Mouse (Mus musculus): ENCODE measurements around the gene A930004D18Rik.

The A930004D18Rik gene

GRCm38 (mm10) chr2:18037491-18037890 is at the start of gene A930004D18Rik:
A930004D18Rik (minus strand) TSS chr2:18037737.
- no peak for DNase-seq (ENCODE audit: low spot score in 2 of 2)

- no peak for DNase-seq (ENCODE audit: low spot score in 2 of 2)
Observed at GRCm38 (mm10) chr2:18080182-18080860, 42.8 kb upstream of the A930004D18Rik start.

GRCm38 (mm10) chr2:18071947-18072346 is 34.4 kb upstream of the A930004D18Rik start:
- no peak for DNase-seq (ENCODE audit: low spot score in 2 of 2)

GRCm38 (mm10) chr2:18068071-18068796 is 30.7 kb upstream of the A930004D18Rik start:
- DNase-seq (ENCODE audit: low spot score in 2 of 2), result no peak

- DNase-seq (ENCODE audit: low spot score in 2 of 2), result no peak
Observed at GRCm38 (mm10) chr2:18066436-18066835, 28.9 kb upstream of the A930004D18Rik start.

GRCm38 (mm10) chr2:18065708-18066030 is 28.1 kb upstream of the A930004D18Rik start:
- DNase-seq (ENCODE audit: low spot score in 2 of 2), result no peak

- peak; percentile 44 to 72 for DNase-seq (ENCODE audit: low spot score in 2 of 2)
Observed at GRCm38 (mm10) chr2:18064941-18065707, 27.6 kb upstream of the A930004D18Rik start.

- peak; percentile 83 to 94 for DNase-seq (ENCODE audit: low spot score in 2 of 2)
Observed at GRCm38 (mm10) chr2:18064356-18064858, 26.9 kb upstream of the A930004D18Rik start.

GRCm38 (mm10) chr2:18063763-18064251 is 26.3 kb upstream of the A930004D18Rik start:
- peak in 1 of 2 experiments; percentile 34 for DNase-seq (ENCODE audit: low spot score in 2 of 2)

GRCm38 (mm10) chr2:18060396-18060795 is 22.9 kb upstream of the A930004D18Rik start:
- DNase-seq (ENCODE audit: low spot score in 2 of 2), result no peak

GRCm38 (mm10) chr2:18059891-18060290 is 22.4 kb upstream of the A930004D18Rik start:
- no peak for DNase-seq (ENCODE audit: low spot score in 2 of 2)

- DNase-seq (ENCODE audit: low spot score in 2 of 2), result no peak
Observed at GRCm38 (mm10) chr2:18059063-18059462, 21.5 kb upstream of the A930004D18Rik start.

- no peak for DNase-seq (ENCODE audit: low spot score in 2 of 2)
Observed at GRCm38 (mm10) chr2:18058146-18058708, 20.7 kb upstream of the A930004D18Rik start.

- peak in 1 of 2 experiments; percentile 47 for DNase-seq (ENCODE audit: low spot score in 2 of 2)
Observed at GRCm38 (mm10) chr2:18057336-18058145, 20.0 kb upstream of the A930004D18Rik start.

GRCm38 (mm10) chr2:18056786-18057255 is 19.3 kb upstream of the A930004D18Rik start:
- DNase-seq (ENCODE audit: low spot score in 2 of 2), result peak; percentile 74 to 85

GRCm38 (mm10) chr2:18055929-18056785 is 18.6 kb upstream of the A930004D18Rik start:
- DNase-seq (ENCODE audit: low spot score in 2 of 2), result peak; percentile 81 to 94

GRCm38 (mm10) chr2:18055016-18055928 is 17.7 kb upstream of the A930004D18Rik start, which contains the start of gene Mllt10:
Mllt10 (plus strand) TSS chr2:18055237.
- DNase-seq (ENCODE audit: low spot score in 2 of 2), result no peak

GRCm38 (mm10) chr2:18053951-18054530 is 16.5 kb upstream of the A930004D18Rik start:
- DNase-seq (ENCODE audit: low spot score in 2 of 2), result peak in 1 of 2 experiments; percentile 65
